Mouse (Mus musculus) liver, embryonic 14.5 days (tissue): Measurements from ENCODE around the gene Glg1. TPM values are rescaled to one million over a fixed set of nuclear protein-coding genes. Genes with fewer than 3 reads are reported as not detected.
"Not testable (repeated sequence)": the region's sequence is repeated elsewhere in the genome, so short reads cannot be mapped to it uniquely, and the experiment has no call there.

Experiments used
- ATAC-seq: fragments of 200-750 bp; cut with Nextera tagmentation; 2 replicates; pipeline ENCODE4 v1.8.0; 2017; ENCODE audit warnings: moderate number of reproducible peaks, mild to moderate bottlenecking, moderate library complexity; ENCODE audit not compliant: insufficient read depth
- DNase-seq, 3 experiments: peaks; one replicate each; pipeline ENCODE4 v3.0.0-alpha.2; 2012 to 2013; ENCODE audit warnings: low read depth in 3 of 3, low spot score in 3 of 3
- H3K27ac ChIP-seq: fragments of 300-500 bp; sonication (generic); 2 replicates; pipeline ENCODE4 v1.5.1; 2014; ENCODE audit warnings: moderate library complexity, mild to moderate bottlenecking, control low read depth, inconsistent platforms
- H3K27me3 ChIP-seq: fragments of 300-500 bp; sonication (generic); 2 replicates; pipeline ENCODE4 v1.6.1; 2014; ENCODE audit warnings: mild to moderate bottlenecking, low read length, moderate library complexity; ENCODE audit not compliant: control insufficient read depth, insufficient read depth
- H3K36me3 ChIP-seq: fragments of 300-500 bp; sonication (generic); replicated peaks from 2 replicates; pipeline ENCODE4 v1.6.1; 2014; ENCODE audit warnings: low read depth; ENCODE audit not compliant: control insufficient read depth, insufficient read depth
- H3K4me1 ChIP-seq, 2 experiments: fragments of 200-500 bp in 1 of 2; fragments of 300-500 bp in 1 of 2; sonication (generic) in 1 of 2; replicated peaks; 2 replicates each; pipeline ENCODE4 v1.6.1; 2012 to 2014; ENCODE audit warnings: antibody characterized with exemption in 1 of 2, inconsistent platforms in 1 of 2, low read length in 1 of 2; ENCODE audit not compliant: control insufficient read depth in 2 of 2, insufficient read depth in 2 of 2
- H3K4me2 ChIP-seq: fragments of 300-500 bp; sonication (generic); 2 replicates; pipeline ENCODE4 v1.6.1; 2014; ENCODE audit warnings: low read depth, mild to moderate bottlenecking, control low read depth, moderate library complexity
- H3K4me3 ChIP-seq, 2 experiments: fragments of 200-500 bp in 1 of 2; fragments of 300-500 bp in 1 of 2; sonication (generic) in 1 of 2; 2 replicates each; pipeline ENCODE4 v1.5.1; 2012 to 2014; ENCODE audit warnings: low read depth in 2 of 2, low read length in 2 of 2, mild to moderate bottlenecking in 2 of 2, control low read depth in 1 of 2, inconsistent platforms in 1 of 2, moderate library complexity in 1 of 2; ENCODE audit not compliant: insufficient read depth in 1 of 2
- H3K9ac ChIP-seq: fragments of 300-500 bp; sonication (generic); replicated peaks from 2 replicates; pipeline ENCODE4 v1.6.1; 2014; ENCODE audit warnings: mild to moderate bottlenecking, control low read depth, moderate library complexity
- H3K9me3 ChIP-seq: fragments of 300-500 bp; sonication (generic); 2 replicates; pipeline ENCODE4 v1.6.1; 2016; ENCODE audit warnings: low read length, mixed read lengths; ENCODE audit not compliant: control insufficient read depth
- CTCF ChIP-seq: IDR thresholded peaks from 2 replicates; pipeline ENCODE4 v1.5.1; 2016; ENCODE audit warnings: antibody characterized with exemption, low read depth, control low read depth
- EP300 ChIP-seq: IDR thresholded peaks from 2 replicates; pipeline ENCODE4 v1.6.1; 2016; ENCODE audit warnings: antibody characterized with exemption, low read depth
- whole genome bisulfite sequencing: fragments of 180-500 bp; shearing (Covaris S2); extraction: QIAGEN DNeasy Blood & Tissue Kit; methylation state at CpG from one replicate; pipeline ENCODE4 v1.1.7; 2014; ENCODE audit not compliant: insufficient replicate concordance; 5-methylcytosine and 5-hydroxymethylcytosine counted together
- polyA plus RNA-seq, 2 experiments: library from polyadenylated mRNA; depleted of rRNA in 1 of 2; stranded (reverse) in 1 of 2; unstranded in 1 of 2; fragments of >200 nt; fragmentation: Nextera tagmentation in 1 of 2; extraction: Ambion mirVana in 1 of 2; gene quantifications; 2 replicates each; pipeline versions ENCODE4 v1.2.1 to v1.2.3; 2012 to 2014

Glg1 gene
- polyA plus RNA-seq, 2 experiments: 6.4 to 15.3 TPM

- H3K9me3 ChIP-seq: no peaks in the 10 kb centered on the region
- TF ChIP-seq CTCF: no peak
- TF ChIP-seq EP300: peak; percentile 79
- no peak overlapping the region for H3K4me3 ChIP-seq
- no peak for DNase-seq
- peaks cover 5 to 11% of the 10 kb centered on the region in 2 experiments; a peak in 3 of 4 replicates for H3K4me1 ChIP-seq
- peak overlapping the region; percentile 23; the same call in 1 of the 2 replicates for H3K9ac ChIP-seq
- WGBS: 41% methylated on average over 4 of the region's 4 CpGs
- no peaks in the 10 kb centered on the region for H3K27me3 ChIP-seq
- no peak overlapping the region for H3K27ac ChIP-seq
- no peaks in the 10 kb centered on the region for H3K36me3 ChIP-seq
- H3K4me2 ChIP-seq: no peak overlapping the region
- ATAC-seq: peak; percentile 59; the same call in 1 of the 2 replicates
These were observed 6.4 kb downstream of the Glg1 start for GRCm38 (mm10) chr8:111252487-111253112.

GRCm38 (mm10) chr8:111250111-111250510, 8.9 kb downstream of the Glg1 start:
- no peak for DNase-seq
- Histone ChIP-seq H3K36me3 (no peaks in the 10 kb centered on the region), H3K4me2 (no peak overlapping the region), H3K27ac (no peak overlapping the region), H3K9ac (no peak overlapping the region), H3K27me3 (no peaks in the 10 kb centered on the region), H3K9me3 (no peaks in the 10 kb centered on the region), H3K4me1 (peaks cover 3 to 7% of the 10 kb centered on the region in 2 experiments; a peak in 2 of 4 replicates), H3K4me3 (no peak overlapping the region)
- no peak for ATAC-seq
- WGBS: 72% methylated on average over 2 of the region's 2 CpGs
- no peak for TF ChIP-seq CTCF
- TF ChIP-seq EP300: no peak

- no peaks in the 10 kb centered on the region for H3K9me3 ChIP-seq
- H3K36me3 ChIP-seq: no peaks in the 10 kb centered on the region
- no peak for DNase-seq
- no peak overlapping the region for H3K4me2 ChIP-seq
- H3K9ac ChIP-seq: no peak overlapping the region
- no peaks in the 10 kb centered on the region for H3K27me3 ChIP-seq
- H3K4me1 ChIP-seq: peaks cover 3 to 7% of the 10 kb centered on the region in 2 experiments; a peak in 2 of 4 replicates
- no peak overlapping the region for H3K27ac ChIP-seq
- TF ChIP-seq CTCF (no peak), EP300 (no peak)
- no peak overlapping the region for H3K4me3 ChIP-seq
- no peak for ATAC-seq
These were observed 10.9 kb downstream of the Glg1 start for GRCm38 (mm10) chr8:111248136-111248535.

DNA sequence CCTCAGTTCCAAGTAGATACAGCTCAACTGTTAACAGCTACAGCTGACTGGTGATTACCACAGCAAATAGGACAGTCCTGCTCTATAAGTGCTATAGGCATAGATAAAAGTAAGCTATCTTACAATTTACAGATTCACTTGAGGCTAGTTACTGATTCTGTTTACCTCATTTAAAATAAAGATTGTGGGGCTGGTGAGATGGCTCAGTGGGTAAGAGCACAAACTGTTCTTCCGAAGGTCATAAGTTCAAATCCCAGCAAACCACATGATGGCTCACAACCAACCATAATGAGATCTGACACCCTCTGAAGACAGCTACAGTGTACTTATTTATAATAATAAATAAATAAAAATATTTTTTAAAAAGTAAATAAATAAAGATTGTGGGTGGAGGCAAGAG, 12.2 kb downstream of the Glg1 start:
- H3K9ac ChIP-seq, ATAC-seq, H3K9me3 ChIP-seq, H3K27ac ChIP-seq, H3K4me2 ChIP-seq, H3K27me3 ChIP-seq, DNase-seq, H3K4me3 ChIP-seq, H3K36me3 ChIP-seq, H3K4me1 ChIP-seq: not testable (repeated sequence)
- WGBS: 91% methylated on average over 1 of the region's 1 CpGs

DNA sequence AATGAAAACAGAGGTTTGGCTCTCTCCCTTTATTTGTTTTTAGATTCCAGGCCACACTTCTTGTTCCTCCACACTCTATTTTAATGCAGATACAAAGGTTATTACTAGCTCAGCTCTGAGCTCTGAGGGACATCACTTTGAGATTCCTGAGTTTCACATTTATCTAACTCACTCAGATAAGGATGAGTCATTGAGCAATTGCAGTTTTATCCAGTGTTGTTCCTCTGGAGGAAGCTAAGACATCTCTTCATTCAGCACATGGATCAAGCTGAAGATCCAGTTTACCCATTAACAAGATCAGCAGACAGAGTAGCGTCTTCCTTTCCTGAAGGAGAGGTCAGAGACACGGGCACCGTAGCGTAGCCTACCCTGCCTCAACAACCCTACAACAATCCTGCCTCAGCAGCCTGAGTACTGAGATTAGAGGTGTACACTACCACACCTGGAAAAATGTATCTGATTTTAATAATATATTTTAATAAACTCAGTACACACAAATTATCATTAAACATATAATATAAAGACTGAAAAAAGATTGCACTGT, 12.7 kb downstream of the Glg1 start:
- Histone ChIP-seq H3K27me3 (no peaks in the 10 kb centered on the region), H3K4me3 (no peak overlapping the region), H3K4me1 (no peaks in the 10 kb centered on the region; a peak in 1 of 4 replicates), H3K9me3 (no peaks in the 10 kb centered on the region), H3K36me3 (no peaks in the 10 kb centered on the region), H3K27ac (no peak overlapping the region), H3K4me2 (no peak overlapping the region), H3K9ac (no peak overlapping the region)
- no peak for ATAC-seq
- TF ChIP-seq CTCF (no peak), EP300 (no peak)
- no peak for DNase-seq
- whole genome bisulfite sequencing: 73% methylated on average over 4 of the region's 4 CpGs
